Mouse (Mus musculus) megakaryocyte progenitor cell, adult 5-6 weeks (primary cell): ENCODE results near the gene Zic1. TPM values are rescaled to one million over a fixed set of nuclear protein-coding genes. Genes with fewer than 3 reads are reported as not detected.

Experiments
- ATAC-seq: replicated peaks from 2 replicates; pipeline ENCODE4 v1.8.0; 2016; ENCODE audit warnings: mild to moderate bottlenecking, moderate TSS enrichment, inconsistent platforms; ENCODE audit not compliant: poor library complexity
- total RNA-seq, 2 experiments: library from RNA; stranded (forward) in 1 of 2; stranded (reverse) in 1 of 2; fragments of 157-497, 149-512 nt in 1 of 2; fragments of 200-1000 nt in 1 of 2; gene quantifications; 2 replicates each; pipeline versions ENCODE4 v1.2.3 to v1.2.4; 2015 to 2017

The Zic1 gene
- total RNA-seq, 2 experiments from 2014 or later, result not detected

DNA sequence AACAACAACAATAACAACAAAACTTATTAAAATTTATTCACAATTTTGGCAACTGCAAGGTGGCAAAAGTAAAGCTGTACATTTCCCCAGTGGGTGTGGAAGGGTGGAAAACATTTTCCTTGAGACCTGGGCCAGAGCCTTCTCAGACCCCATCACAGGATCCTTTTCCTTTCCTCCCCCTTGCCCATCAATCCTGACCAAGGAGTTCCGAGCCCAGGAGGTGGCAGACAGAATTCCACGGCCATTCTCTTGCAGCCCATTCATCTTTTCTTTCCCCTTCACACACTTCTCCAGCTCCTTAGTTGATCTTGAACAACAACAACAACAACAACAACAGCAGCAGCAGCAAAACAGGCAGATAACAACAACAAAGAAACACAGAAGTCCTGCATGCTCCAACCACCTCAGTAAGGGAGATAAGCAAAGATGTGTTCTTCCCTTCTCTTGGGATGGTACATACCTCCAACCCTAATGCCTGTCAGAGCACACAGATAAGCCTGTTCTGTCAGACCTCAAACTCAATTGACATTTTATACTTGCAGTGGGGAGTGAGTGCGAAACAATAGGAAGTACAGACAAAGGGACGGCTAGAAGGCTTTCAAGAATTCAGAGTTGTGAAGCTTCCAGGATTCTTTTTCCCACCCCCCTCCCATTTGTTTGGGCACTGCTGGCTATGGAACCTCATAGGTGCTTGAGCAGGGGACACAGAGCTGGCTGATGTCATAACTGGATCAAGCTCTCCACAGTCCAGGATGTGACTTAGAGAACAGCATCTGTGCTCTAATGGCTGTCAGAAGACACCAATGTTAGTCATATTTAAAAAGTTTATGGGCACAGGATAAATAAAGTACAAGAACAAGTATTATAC is 19.3 kb upstream of the Zic1 start:
- ATAC-seq, result no peak

DNA sequence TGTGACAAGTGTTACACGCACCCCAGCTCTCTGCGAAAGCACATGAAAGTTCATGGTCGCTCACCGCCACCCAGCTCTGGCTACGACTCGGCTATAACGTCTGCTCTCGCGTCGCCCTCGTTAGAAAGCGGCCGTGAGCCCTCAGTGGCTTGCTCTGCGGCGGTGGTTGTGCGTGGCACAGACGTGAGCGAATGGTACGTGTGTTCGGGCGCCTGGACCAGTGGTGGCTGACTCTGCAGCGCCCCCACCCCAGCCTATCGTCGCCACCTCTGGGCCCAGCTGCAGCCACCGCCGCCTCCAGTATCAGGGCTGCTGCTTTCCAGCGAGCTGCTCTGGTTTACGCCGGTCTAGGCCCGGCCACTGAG is 18.5 kb upstream of the Zic1 start:
- ATAC-seq, result peak; percentile 35

DNA sequence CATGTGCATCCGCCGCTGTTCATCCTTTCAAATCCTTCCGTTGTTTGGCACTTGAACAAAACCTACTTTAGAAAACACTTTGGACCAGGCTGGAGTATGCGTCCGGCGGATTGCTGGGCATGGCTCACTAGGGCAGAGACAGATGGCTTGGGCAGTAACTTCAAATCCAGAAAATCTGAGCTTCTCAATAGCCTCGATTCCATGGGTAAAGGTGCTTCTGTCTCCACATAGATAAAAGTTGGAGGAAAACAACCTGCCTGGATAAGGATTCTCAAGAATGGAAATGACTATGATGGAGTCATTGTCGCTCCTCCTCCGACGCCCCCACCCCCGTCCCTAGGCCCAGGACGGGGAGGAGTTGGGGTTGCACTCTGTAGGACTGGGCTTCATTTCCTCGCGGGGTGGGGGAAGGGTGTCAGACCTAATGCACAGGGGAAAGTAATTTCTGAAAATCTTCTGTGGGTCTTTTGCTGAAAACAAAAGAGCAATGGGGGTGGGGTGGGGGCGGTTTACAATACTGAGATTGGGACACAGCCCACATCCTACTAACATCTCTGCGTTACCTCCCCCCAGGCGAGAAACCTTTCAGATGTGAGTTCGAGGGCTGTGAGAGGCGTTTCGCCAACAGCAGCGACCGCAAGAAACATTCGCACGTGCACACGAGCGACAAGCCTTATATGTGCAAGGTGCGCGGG is 18.0 kb upstream of the Zic1 start:
- no peak for ATAC-seq

DNA sequence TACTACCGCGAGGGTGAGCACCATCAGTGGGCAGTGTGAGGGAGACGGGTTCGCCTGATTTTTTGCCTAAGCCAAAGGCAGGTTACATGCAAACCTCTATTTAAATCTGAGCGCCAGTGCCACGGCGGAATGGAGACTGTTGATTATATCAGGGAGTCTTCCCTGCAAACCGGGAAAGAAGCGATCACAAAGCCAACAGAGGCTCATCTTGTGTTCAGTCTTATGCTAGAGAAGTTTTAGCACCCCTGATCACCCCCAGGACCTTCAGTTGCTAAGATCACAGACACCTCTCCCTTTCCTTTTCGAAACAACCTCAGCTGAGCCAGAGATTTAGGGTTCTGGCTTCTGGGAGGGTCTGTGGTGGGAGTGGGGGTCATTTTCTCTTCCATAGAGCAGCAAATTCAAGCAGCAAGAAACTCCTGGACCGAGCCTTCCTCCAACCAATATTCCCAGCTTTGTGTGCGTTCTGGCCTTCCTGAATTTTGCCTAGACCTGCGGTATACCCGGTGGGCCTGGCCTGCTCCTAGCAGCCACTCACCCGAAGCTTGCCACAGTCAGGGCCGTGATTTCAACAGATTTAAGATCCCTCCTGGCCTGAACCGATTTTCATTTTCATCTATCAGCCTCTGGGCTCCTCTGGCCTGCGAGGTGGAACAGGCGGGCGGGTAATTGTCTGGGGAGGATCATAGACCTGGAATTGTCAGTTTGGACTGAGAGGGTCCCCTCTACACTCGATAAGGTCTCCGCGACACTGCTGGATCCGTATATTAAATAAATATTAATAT is 17.1 kb upstream of the Zic1 start:
- ATAC-seq, result no peak

DNA sequence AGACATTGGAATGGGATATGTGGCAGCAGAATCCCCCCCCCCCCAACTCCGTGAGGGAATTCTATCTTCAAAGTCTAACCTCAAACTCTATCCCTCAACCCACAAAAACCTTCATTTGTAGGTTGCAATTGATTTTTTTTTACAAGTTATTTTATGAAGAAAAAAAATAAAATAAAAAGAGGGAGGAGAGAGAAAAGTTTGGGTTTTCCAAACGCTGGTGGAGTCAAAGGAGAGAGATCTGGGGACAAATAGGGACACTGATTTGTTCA is 16.4 kb upstream of the Zic1 start:
- ATAC-seq, result no peak

DNA sequence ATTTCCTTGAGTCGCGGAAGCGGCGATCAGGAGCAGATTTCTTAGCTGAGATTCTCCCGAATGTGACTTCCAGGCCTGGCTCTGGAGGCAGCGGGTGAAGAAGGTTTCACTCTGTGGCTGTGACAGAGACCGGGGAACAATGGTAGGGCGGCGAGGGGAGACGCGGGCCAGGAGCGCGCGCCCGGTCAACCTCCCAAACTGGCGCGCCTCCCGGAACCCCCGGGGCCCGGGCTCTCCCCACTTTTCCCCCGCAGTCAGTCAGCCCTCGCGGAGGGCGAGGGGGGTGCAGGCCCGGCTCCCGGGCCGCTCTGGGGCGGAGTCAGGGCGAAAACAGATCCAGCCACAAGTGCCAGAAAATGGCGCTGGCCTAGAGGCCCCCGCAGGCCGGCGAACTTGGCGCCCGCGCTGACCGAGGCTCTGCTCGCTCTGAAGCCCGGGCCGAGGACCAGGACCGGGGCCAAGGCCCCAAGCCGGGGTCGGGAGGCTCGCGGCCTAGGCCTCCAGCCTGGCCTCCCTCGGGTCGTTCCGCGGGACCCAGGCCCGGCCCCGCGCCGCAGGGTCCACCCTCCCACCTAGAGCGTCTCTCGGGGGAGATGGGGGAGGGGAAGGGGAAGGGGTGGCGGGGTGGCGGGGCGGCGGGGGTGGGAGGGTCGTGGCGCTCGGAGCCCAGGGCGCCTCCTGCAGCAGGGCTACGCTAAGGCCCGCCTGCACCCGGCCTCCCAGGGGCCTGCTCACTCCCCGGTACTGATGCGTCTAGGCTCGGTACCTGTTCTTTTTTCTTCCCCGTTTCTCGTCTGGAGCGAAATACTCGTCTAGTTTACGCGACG is 15.9 kb upstream of the Zic1 start:
- ATAC-seq, result 0 out of 2 replicates have a peak, but pooled peaks have one; percentile 9

DNA sequence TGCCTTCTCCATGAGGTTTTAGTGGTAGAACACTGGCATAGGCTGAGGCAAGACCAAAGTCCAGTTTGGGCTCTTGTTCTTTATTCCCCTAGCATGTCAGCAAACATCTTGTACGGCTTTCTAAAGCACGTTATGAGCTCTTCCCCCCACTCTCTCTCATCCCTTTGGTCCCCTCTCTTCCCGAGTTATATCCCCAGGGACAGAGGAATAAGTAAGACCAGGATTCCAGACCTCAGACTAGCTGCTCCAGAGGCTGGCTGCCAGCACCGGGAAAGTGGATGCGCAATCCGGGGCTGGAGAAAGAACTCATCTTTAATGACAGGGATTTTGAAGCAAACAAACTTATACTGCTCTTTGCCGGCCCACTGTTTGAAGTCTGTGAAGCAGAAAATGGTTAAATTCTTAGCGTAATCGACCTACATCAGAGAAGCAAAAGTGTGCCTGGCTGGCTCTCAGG is 14.9 kb upstream of the Zic1 start:
- no peak for ATAC-seq

DNA sequence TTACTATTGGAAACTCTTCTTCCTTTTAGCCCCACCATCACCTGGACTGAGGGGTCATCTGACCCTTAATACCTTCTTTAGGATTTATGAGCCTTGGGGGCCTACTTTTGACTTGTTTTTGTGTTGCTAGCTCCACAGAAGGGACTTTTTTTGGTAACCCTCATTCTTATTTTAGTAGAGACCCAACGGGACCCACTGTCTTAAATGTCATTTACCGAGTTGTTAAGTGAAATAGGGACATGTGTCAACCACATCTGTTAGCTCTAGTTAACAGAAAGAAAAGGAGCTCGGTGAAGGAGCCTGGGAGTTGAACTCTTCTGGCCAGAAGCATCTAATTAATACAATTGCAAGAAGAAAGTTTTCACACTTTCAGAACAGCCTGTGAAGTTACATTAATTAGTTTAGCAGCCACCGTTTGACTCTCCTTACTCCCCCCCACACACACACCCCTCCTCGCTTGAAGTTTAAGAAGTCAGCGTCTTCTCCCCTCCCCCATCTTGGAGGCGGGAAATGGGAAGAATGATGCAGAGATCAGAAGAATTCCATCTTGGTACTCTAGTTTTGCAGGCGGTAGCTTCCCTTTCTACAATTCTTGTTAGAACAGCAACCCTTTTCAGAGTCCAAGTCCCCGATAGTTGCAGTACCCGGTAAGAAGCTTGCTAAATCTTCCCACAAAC is 14.3 kb upstream of the Zic1 start:
- ATAC-seq, result no peak

DNA sequence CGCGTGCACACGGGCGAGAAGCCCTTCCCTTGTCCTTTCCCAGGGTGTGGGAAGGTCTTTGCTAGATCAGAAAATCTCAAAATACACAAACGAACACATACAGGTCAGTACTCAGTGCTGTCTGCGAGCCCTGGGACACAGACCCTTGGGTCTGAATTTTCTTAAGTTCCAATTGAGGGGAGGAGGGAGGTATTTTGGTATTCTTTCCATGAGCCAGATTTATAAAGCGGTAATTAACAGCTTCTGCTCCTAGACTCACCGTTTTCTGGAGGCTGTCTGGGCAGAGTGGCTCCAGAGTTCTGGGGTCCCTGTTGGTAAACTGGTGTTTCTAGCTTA is 13.7 kb upstream of the Zic1 start:
- no peak for ATAC-seq

DNA sequence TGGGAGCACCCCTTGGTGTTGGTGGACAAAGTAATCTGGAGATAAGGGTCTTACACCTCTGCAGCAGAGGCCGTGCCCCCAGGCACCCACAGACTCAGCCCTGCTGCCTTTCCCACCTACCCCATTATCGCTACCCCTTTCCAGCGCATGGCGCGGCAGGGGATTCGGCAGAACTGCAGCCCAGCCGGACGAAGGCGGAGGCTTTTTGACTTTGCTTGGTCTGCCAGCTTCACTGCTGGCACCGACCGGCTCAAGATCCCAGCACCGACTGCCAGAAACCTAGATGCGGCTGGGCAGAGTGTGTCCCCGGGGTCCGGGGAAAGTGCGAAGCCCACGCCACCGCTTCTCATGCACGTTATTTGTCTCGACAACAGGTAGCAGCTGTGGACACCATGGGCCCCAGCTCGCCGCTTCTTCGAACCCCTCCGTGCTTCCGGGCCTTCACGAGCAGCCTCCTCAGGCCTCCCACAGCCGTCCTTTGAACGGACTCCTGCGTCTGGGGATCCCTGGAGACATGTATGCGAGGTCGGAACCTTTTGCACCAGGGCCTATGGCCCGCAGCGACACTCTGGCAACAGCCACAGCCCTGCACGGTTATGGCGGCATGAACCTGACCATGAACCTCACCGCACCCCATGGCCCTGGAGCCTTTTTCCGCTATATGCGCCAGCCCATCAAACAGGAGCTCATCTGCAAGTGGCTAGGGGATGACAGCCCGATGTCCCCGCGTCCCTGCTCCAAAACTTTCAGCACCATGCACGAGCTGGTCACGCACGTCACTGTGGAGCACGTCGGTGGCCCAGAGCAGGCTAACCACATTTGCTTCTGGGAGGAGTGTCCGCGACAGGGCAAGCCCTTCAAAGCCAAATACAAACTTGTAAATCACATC is 13.0 kb upstream of the Zic1 start:
- ATAC-seq, result peak; percentile 13; the same call in 1 of the 2 replicates

DNA sequence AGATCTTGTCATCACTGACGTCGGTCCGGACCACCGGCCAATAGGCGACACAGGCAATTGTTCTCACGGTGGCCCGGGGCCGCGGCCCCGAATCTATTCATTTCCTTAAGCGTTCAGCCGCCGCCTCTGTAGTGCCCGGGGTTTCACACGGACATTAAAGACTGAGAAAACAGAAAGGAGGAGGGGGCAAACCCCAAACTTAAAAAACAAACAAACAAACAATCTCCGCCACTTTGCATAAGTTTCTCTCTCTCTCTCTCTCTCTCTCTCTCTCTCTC is 12.2 kb upstream of the Zic1 start:
- ATAC-seq, result no peak

DNA sequence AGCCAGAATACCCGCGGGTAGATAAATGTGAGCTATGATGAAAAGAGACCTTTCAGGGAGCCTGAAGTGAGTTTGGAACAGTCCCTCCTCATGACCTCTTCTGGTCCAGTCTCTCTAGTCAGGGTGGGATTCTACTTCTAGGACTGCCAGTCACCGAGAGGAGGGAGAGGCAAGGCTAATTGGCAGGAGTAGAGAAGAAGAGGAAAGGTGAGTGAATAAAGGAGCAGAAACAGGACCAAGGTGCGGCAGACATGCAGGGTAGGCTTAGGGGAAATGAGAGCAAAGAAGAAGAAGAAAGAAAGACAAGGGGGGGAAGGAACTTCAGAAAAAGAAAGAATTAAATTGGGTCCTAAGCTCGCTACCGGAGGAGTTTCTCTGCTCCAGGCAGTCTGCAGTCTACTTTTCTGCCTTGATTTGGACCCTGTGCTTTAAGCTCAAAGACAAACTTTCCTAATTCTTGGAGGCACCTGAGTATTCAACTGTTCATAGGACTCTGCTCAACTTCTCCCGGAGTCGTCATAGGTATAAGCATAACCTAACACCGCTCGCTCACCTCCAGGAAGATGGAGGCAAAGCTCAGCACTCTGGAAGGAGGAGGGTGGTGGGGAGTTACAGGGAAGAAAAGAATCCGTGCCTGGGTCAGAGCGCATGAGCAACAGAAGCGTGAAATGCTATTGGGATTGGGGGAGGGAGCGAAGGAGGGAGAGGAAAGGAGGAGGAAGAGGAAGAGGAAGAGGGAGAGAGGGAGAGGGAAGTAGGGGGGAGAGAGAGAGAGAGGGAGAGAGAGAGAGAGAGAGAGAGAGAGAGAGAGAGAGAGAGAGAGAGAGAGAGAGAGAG is 11.6 kb upstream of the Zic1 start:
- ATAC-seq, result no peak

DNA sequence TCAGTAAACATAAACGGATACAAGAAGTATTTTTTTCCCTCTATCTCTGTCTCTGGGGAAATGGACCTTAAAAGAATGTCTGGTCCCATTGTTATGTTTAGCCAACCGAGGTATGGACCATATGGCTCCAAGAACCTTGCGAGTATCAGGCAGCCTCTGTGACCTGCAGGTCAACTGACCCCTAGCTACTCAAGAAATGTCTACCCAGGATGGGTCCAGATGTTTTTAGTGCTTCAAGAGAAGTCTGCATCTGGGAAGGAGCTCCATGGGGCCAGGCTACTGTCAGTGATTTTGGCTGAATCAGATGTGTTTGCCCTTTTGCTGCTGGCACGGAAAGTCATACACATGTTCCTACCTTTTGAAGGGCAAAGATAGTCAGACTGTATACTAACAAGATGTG is 9.1 kb upstream of the Zic1 start:
- no peak for ATAC-seq

DNA sequence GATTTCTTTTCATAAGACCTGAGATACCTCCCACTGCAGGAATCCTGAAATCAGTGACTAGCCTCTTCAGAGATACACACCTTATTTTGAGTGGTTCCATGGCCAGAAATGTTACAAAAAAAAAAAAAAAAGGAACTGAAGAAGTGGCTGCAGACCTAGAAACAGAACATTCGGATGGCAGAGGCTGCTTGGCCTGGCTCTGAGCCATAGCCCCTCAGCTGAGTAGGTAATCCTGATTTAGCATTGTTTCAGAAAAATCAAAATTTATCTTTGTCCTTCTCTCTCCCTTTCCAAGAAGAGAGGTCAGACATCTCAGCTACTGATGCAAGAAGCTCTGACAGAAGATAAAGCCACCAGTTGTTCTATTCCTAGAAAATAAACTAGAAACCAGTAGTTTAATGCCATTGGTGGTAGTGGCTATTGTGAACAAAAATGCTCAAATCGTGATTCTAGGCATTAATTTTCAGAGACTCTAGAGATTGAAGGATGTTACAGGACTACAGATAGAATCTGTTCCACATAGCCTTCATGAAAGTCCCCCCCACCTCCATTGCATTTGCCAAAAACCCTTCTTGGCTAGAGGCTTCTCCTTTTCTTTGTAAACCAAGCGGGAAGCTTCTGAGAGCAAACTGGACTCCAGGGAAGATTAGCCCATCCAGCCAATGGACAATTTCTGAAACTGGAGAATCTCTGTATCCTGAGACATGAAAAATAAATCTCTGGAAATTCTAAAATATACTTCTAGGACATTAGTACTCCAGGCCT is 8.4 kb upstream of the Zic1 start:
- no peak for ATAC-seq

DNA sequence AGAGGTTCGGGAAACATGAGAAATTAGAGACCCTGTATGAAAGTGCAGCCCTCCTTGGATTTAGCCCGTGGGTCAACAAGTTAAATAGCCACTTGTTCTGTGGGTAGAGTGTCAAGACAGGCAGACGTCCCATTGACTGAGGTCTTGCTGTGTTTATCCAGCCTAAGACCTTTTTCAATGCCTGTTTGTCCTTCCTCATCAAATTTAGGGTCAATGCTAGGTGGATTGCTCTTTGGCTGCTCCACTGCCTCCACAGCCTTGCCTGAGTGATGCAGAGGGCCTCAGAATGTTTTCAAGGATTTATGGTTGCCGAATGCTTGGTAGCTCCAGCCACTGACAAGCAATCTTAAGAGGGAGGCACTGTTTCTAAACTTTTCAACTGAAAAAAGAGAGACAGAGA is 6.0 kb upstream of the Zic1 start:
- no peak for ATAC-seq

DNA sequence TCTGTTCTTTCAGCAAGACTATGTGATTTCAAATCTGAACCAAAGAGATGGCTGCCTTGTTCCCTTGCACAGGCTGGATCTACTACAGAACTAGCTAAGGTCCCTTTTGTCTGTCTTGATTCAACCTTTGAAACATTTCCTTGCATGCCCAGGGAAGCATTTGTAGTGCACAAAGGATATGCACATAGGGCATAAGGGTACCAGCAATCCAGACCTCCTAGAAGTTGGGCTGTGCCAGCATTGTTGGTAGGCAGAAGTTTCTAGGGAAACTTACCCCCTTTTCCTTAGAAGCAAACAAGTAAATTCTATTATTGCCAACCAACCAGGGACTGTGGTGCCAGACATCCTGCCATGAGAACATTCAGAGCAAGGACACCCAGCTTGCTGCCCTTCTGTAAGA is 5.4 kb upstream of the Zic1 start:
- ATAC-seq, result no peak

DNA sequence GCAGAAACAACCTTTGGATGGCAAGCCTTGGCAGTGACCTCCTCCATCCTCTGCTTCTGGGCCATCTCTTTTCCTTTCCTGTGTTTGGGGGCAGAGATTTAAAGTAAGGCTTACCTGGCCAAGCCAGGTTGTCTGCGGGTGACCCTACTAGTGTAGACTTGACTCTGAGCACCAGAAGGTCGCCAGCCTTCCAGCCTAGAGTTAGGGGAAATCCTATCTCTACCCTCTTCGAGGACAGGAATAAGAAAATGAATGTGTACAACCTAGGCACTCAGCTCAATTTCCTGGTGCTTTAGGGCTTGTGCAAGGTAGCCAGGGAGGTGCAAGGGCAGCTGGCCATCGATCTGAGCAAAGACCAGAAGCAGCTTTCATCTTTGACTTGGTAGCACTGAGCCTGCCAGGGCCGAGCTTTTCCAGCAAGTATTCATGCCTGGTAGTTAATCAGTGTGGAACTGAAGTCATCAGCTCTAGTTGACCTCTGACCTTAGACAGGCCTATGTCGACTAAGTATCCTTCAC is 4.6 kb upstream of the Zic1 start:
- no peak for ATAC-seq
